Mouse (Mus musculus): ENCODE data around the gene Tbc1d23. TPM values are rescaled to one million over a fixed set of nuclear protein-coding genes. Genes with fewer than 3 reads are reported as not detected.
"Not testable (repeated sequence)": the region's sequence is repeated elsewhere in the genome, so short reads cannot be mapped to it uniquely, and the experiment has no call there.

Gene Tbc1d23
- total RNA-seq, 2 experiments from 2014 or later: 23.9 to 26.2 TPM

- intact Hi-C loops (cut with DNase I): no loop called here
- no peak for DNase-seq (ENCODE audit: low spot score)
Observed at GRCm38 (mm10) chr16:57226444-57226843, 4.9 kb downstream of the Tbc1d23 start.

GRCm38 (mm10) chr16:57220361-57220760 lies 10.9 kb downstream of the Tbc1d23 start:
- intact Hi-C loops (cut with DNase I): no loop called here
- DNase-seq (ENCODE audit: low spot score): no peak

GRCm38 (mm10) chr16:57215957-57216356 lies 15.3 kb downstream of the Tbc1d23 start:
- intact Hi-C loops (cut with DNase I): no loop called here

GRCm38 (mm10) chr16:57211037-57211436 lies 20.3 kb downstream of the Tbc1d23 start:
- intact Hi-C loops (cut with DNase I): no loop called here
- DNase-seq (ENCODE audit: low spot score): no peak

More at GRCm38 (mm10) chr16:57215957-57216356, 15.3 kb downstream of the Tbc1d23 start:
- no peak for DNase-seq (ENCODE audit: low spot score)

GRCm38 (mm10) chr16:57208342-57208741 lies 23.0 kb downstream of the Tbc1d23 start:
- no peak for DNase-seq (ENCODE audit: low spot score)
- intact Hi-C loops (cut with DNase I): no loop called here

- intact Hi-C loops (cut with DNase I): no loop called here
- no peak for DNase-seq (ENCODE audit: low spot score)
Observed at GRCm38 (mm10) chr16:57197281-57197680, 34.0 kb downstream of the Tbc1d23 start.

GRCm38 (mm10) chr16:57196590-57196989 lies 34.7 kb downstream of the Tbc1d23 start:
- no peak for DNase-seq (ENCODE audit: low spot score)
- intact Hi-C loops (cut with DNase I): no loop called here

GRCm38 (mm10) chr16:57191214-57191613 lies 40.1 kb downstream of the Tbc1d23 start:
- intact Hi-C loops (cut with DNase I): no loop called here
- DNase-seq (ENCODE audit: low spot score): no peak

- DNase-seq (ENCODE audit: low spot score): no peak
- intact Hi-C loops (cut with DNase I): no loop called here
Observed at GRCm38 (mm10) chr16:57190390-57190789, 40.9 kb downstream of the Tbc1d23 start.

GRCm38 (mm10) chr16:57189493-57189892 lies 41.8 kb downstream of the Tbc1d23 start:
- intact Hi-C loops (cut with DNase I): no loop called here
- no peak for DNase-seq (ENCODE audit: low spot score)

- DNase-seq (ENCODE audit: low spot score): no peak
- intact Hi-C loops (cut with DNase I): no loop called here
Observed at GRCm38 (mm10) chr16:57186618-57187017, 44.7 kb downstream of the Tbc1d23 start.

GRCm38 (mm10) chr16:57182037-57182436 lies 49.3 kb downstream of the Tbc1d23 start:
- no peak for DNase-seq (ENCODE audit: low spot score)

GRCm38 (mm10) chr16:57181180-57181579 lies 50.1 kb downstream of the Tbc1d23 start:
- DNase-seq (ENCODE audit: low spot score): peak; percentile 24
- intact Hi-C loops (cut with DNase I): no loop called here

More at GRCm38 (mm10) chr16:57182037-57182436, 49.3 kb downstream of the Tbc1d23 start:
- intact Hi-C loops (cut with DNase I): no loop called here

- intact Hi-C loops (cut with DNase I): loop anchor here (5.0 kb wide), 1 partner anchor 405 kb away; no protein-coding TSS in a partner anchor
- no peak for DNase-seq (ENCODE audit: low spot score)
Observed at GRCm38 (mm10) chr16:57177664-57178063, 53.6 kb downstream of the Tbc1d23 start.

- no peak for DNase-seq (ENCODE audit: low spot score)
- intact Hi-C loops (cut with DNase I): loop anchor here (5.0 kb wide), 1 partner anchor 405 kb away; no protein-coding TSS in a partner anchor
Observed at GRCm38 (mm10) chr16:57177254-57177653, 54.0 kb downstream of the Tbc1d23 start.

- intact Hi-C loops (cut with DNase I): loop anchor here (5.0 kb wide), 1 partner anchor 404 kb away; no protein-coding TSS in a partner anchor
- DNase-seq (ENCODE audit: low spot score): no peak
Observed at GRCm38 (mm10) chr16:57176276-57176675, 55.0 kb downstream of the Tbc1d23 start.

GRCm38 (mm10) chr16:57175751-57176150 lies 55.6 kb downstream of the Tbc1d23 start:
- intact Hi-C loops (cut with DNase I): loop anchor here (5.0 kb wide), 1 partner anchor 403 kb away; no protein-coding TSS in a partner anchor
- DNase-seq (ENCODE audit: low spot score): no peak

GRCm38 (mm10) chr16:57174480-57174879 lies 56.8 kb downstream of the Tbc1d23 start:
- DNase-seq (ENCODE audit: low spot score); intact Hi-C loops (cut with DNase I): not testable (repeated sequence)

GRCm38 (mm10) chr16:57171570-57171969 lies 59.7 kb downstream of the Tbc1d23 start:
- DNase-seq (ENCODE audit: low spot score): no peak
- intact Hi-C loops (cut with DNase I): no loop called here

- intact Hi-C loops (cut with DNase I): no loop called here
- no peak for DNase-seq (ENCODE audit: low spot score)
Observed at GRCm38 (mm10) chr16:57171161-57171560, 60.1 kb downstream of the Tbc1d23 start.

- intact Hi-C loops (cut with DNase I): no loop called here
- no peak for DNase-seq (ENCODE audit: low spot score)
Observed at GRCm38 (mm10) chr16:57168236-57168635, 63.1 kb downstream of the Tbc1d23 start.

GRCm38 (mm10) chr16:57167514-57167912 lies 63.8 kb downstream of the Tbc1d23 start:
- no peak for DNase-seq (ENCODE audit: low spot score)
- intact Hi-C loops (cut with DNase I): no loop called here

All from heart, postnatal 25 days (tissue).